Mouse (Mus musculus) ES-E14 (cell line): ENCODE measurements around the gene Cemip. TPM values are rescaled to one million over a fixed set of nuclear protein-coding genes. Genes with fewer than 3 reads are reported as not detected.

Experiments
- DNase-seq: peaks from one replicate; pipeline ENCODE4 v3.0.0-alpha.2; 2013; ENCODE audit warnings: low read depth, low spot score
- H3K27ac ChIP-seq: 2 replicates; pipeline ENCODE4 v1.5.1; 2012; ENCODE audit warnings: low read depth, mild to moderate bottlenecking, low read length, moderate library complexity, mixed read lengths; ENCODE audit not compliant: poor library complexity, insufficient read depth, severe bottlenecking
- H3K36me3 ChIP-seq: 2 replicates; pipeline ENCODE4 v1.6.1; 2012; ENCODE audit warnings: mild to moderate bottlenecking, low read length, moderate library complexity, mixed read lengths; ENCODE audit not compliant: control insufficient read depth, poor library complexity, insufficient read depth, severe bottlenecking
- H3K4me1 ChIP-seq, 2 experiments: fragments of 150-350 bp in 1 of 2; sonication (generic) in 1 of 2; 2 replicates each; pipeline ENCODE4 v1.6.1; 2012; ENCODE audit warnings: low read length in 2 of 2, mild to moderate bottlenecking in 1 of 2, mixed read lengths in 1 of 2; ENCODE audit not compliant: control insufficient read depth in 2 of 2, insufficient read depth in 2 of 2, poor library complexity in 1 of 2
- H3K4me3 ChIP-seq, 2 experiments: fragments of 150-350 bp in 1 of 2; sonication (generic) in 1 of 2; 2 replicates each; pipeline ENCODE4 v1.5.1; 2012; ENCODE audit warnings: low read length in 2 of 2, low read depth in 1 of 2, mild to moderate bottlenecking in 1 of 2, mixed read lengths in 1 of 2; ENCODE audit not compliant: insufficient read depth in 1 of 2, poor library complexity in 1 of 2, severe bottlenecking in 1 of 2
- H3K9ac ChIP-seq: 2 replicates; pipeline ENCODE4 v1.6.1; 2012; ENCODE audit warnings: low read depth, mild to moderate bottlenecking, low read length, mixed read lengths; ENCODE audit not compliant: poor library complexity, insufficient read depth, severe bottlenecking
- H3K9me3 ChIP-seq: fragments of 150-350 bp; sonication (generic); 2 replicates; pipeline ENCODE4 v1.6.1; 2012; ENCODE audit warnings: low read depth, mild to moderate bottlenecking, low read length; ENCODE audit not compliant: control insufficient read depth, insufficient read depth
- CHD2 ChIP-seq: IDR thresholded peaks from 2 replicates; pipeline ENCODE4 v1.6.1; 2014; ENCODE audit warnings: mild to moderate bottlenecking, low read depth, low read length, inconsistent platforms
- HCFC1 ChIP-seq: IDR thresholded peaks from 2 replicates; pipeline ENCODE4 v1.6.1; 2012; ENCODE audit warnings: low read length, inconsistent platforms, borderline replicate concordance; ENCODE audit not compliant: insufficient read depth
- MAFK ChIP-seq: IDR thresholded peaks from 2 replicates; pipeline ENCODE4 v1.6.1; 2014; ENCODE audit warnings: mild to moderate bottlenecking, low read depth, low read length, inconsistent platforms; ENCODE audit not compliant: insufficient read depth
- ZC3H11A ChIP-seq: IDR thresholded peaks from 2 replicates; pipeline ENCODE4 v1.6.1; 2012; ENCODE audit warnings: low read depth, mild to moderate bottlenecking, inconsistent platforms, low read length, borderline replicate concordance
- ZNF384 ChIP-seq: IDR thresholded peaks from 2 replicates; pipeline ENCODE4 v1.6.1; 2012; ENCODE audit warnings: low read depth, low read length, inconsistent platforms
- in situ Hi-C, 2 experiments: fragments of 600-800 bp; cut with MboI; formaldehyde crosslinking; loops; one replicate each; pipeline ENCODE4 v1.15.1; 2025; ENCODE audit warnings: low sequenced_read_pairs in 2 of 2, inconsistent platforms in 1 of 2; ENCODE audit not compliant: unreplicated experiment in 2 of 2
- total RNA-seq: library from RNA; depleted of rRNA; stranded (reverse); fragments of 300-350 nt; gene quantifications from 2 replicates; pipeline ENCODE4 v1.2.3, GENCODE M21; 2012; rRNA removed

The Cemip gene
- 1.2 and 3.9 TPM in 2 replicates for total RNA-seq

GRCm38 (mm10) chr7:84086039-84086829 lies at the start of gene Cemip:
TSS of gene Cemip (minus strand) at chr7:84086502.
- Histone ChIP-seq H3K9ac (peak within 1 kb of the TSS; percentile 17; the same call in 1 of the 2 replicates), H3K4me3 (peak within 1 kb of the TSS; percentile 57 to 64), H3K9me3 (no peaks in the 10 kb centered on the region), H3K4me1 (no peaks in the 10 kb centered on the region), H3K36me3 (no peaks in the 10 kb centered on the region), H3K27ac (no peak within 1 kb of the TSS; the same call in 1 of the 2 replicates)
- DNase-seq: peak; percentile 57
- in situ Hi-C loops: loop anchor here in 1 of 2 experiments (5.0 kb wide), 1 partner anchor 186 kb away; no protein-coding TSS in a partner anchor
- TF ChIP-seq ZNF384 (no peak), MAFK (no peak), ZC3H11A (peak; percentile 62; the same call in 1 of the 2 replicates), HCFC1 (no peak), CHD2 (no peak)

GRCm38 (mm10) chr7:84132704-84133103 lies 46.4 kb upstream of the Cemip start:
- no peak overlapping the region for H3K27ac ChIP-seq
- H3K9ac ChIP-seq: no peak overlapping the region
- peaks cover 1 to 9% of the 10 kb centered on the region in 2 experiments; a peak in 1 of 4 replicates for H3K4me1 ChIP-seq
- H3K9me3 ChIP-seq: no peaks in the 10 kb centered on the region
- TF ChIP-seq CHD2: no peak
- TF ChIP-seq ZC3H11A: no peak
- no peak for TF ChIP-seq HCFC1
- TF ChIP-seq MAFK: no peak
- TF ChIP-seq ZNF384: no peak
- in situ Hi-C loops: no loop called here
- no peak for DNase-seq
- H3K36me3 ChIP-seq: peaks cover 1% of the 10 kb centered on the region; the same call in 1 of the 2 replicates
- H3K4me3 ChIP-seq: no peak overlapping the region

GRCm38 (mm10) chr7:84131736-84132135 lies 45.4 kb upstream of the Cemip start:
- H3K9me3 ChIP-seq: no peaks in the 10 kb centered on the region
- no peak overlapping the region for H3K4me3 ChIP-seq
- no peak for DNase-seq
- H3K4me1 ChIP-seq: peaks cover 1 to 9% of the 10 kb centered on the region in 2 experiments; a peak in 1 of 4 replicates
- no peaks in the 10 kb centered on the region for H3K36me3 ChIP-seq
- H3K9ac ChIP-seq: no peak overlapping the region
- in situ Hi-C loops: no loop called here
- TF ChIP-seq MAFK: no peak
- no peak for TF ChIP-seq CHD2
- no peak for TF ChIP-seq ZNF384
- TF ChIP-seq ZC3H11A: no peak
- no peak for TF ChIP-seq HCFC1
- no peak overlapping the region for H3K27ac ChIP-seq

- TF ChIP-seq CHD2: no peak
- no peak for TF ChIP-seq ZC3H11A
- TF ChIP-seq ZNF384: no peak
- no peak for TF ChIP-seq MAFK
- no peak for TF ChIP-seq HCFC1
- in situ Hi-C loops: no loop called here
- H3K36me3 ChIP-seq: no peaks in the 10 kb centered on the region
- no peaks in the 10 kb centered on the region for H3K9me3 ChIP-seq
- no peak for DNase-seq
- peaks cover 0 to 7% of the 10 kb centered on the region in 2 experiments; a peak in 1 of 4 replicates for H3K4me1 ChIP-seq
- H3K4me3 ChIP-seq: no peak overlapping the region
- H3K9ac ChIP-seq: no peak overlapping the region
- H3K27ac ChIP-seq: no peak overlapping the region
These were observed 42.4 kb upstream of the Cemip start for GRCm38 (mm10) chr7:84128661-84129060.
